Mouse (Mus musculus) stomach, embryonic 16.5 days (tissue): ENCODE measurements at regions not wholly inside any gene's neighbourhood (a gene's known extent, or its start where the extent isn't known, plus 50 kb on each side); places are given as distances from the start of the nearest gene placed in this dataset.

Source experiments
- ATAC-seq: fragments of 200-750 bp; cut with Nextera tagmentation; 2 replicates; pipeline ENCODE4 v1.8.0; 2017; ENCODE audit warnings: moderate number of reproducible peaks, moderate TSS enrichment; ENCODE audit not compliant: insufficient read depth, low FRiP score
- H3K27ac ChIP-seq: fragments of 300-500 bp; sonication (generic); 2 replicates; pipeline ENCODE4 v1.5.1; 2014; ENCODE audit warnings: low read length
- H3K27me3 ChIP-seq: fragments of 300-500 bp; sonication (generic); 2 replicates; pipeline ENCODE4 v1.6.1; 2014; ENCODE audit warnings: low read length, control low read depth, mixed read lengths; ENCODE audit not compliant: control insufficient read depth, insufficient read depth
- H3K36me3 ChIP-seq: fragments of 300-500 bp; sonication (generic); 2 replicates; pipeline ENCODE4 v1.6.1; 2014; ENCODE audit warnings: low read length; ENCODE audit not compliant: control insufficient read depth, insufficient read depth
- H3K4me1 ChIP-seq: fragments of 300-500 bp; sonication (generic); 2 replicates; pipeline ENCODE4 v1.6.1; 2014; ENCODE audit warnings: low read length, control low read depth, mixed read lengths; ENCODE audit not compliant: control insufficient read depth, insufficient read depth
- H3K4me2 ChIP-seq: fragments of 300-500 bp; sonication (generic); 2 replicates; pipeline ENCODE4 v1.6.1; 2014; ENCODE audit warnings: low read depth, low read length, mixed read lengths
- H3K4me3 ChIP-seq: fragments of 300-500 bp; sonication (generic); replicated peaks from 2 replicates; pipeline ENCODE4 v1.5.1; 2014; ENCODE audit warnings: mild to moderate bottlenecking, low read length
- H3K9ac ChIP-seq: fragments of 300-500 bp; sonication (generic); 2 replicates; pipeline ENCODE4 v1.6.1; 2014; ENCODE audit warnings: low read length
- H3K9me3 ChIP-seq: fragments of 300-500 bp; sonication (generic); replicated peaks from 2 replicates; pipeline ENCODE4 v1.6.1; 2016; ENCODE audit warnings: low read length, control low read depth; ENCODE audit not compliant: control insufficient read depth
- WGBS: fragments of 180-500 bp; shearing (Covaris S2); extraction: QIAGEN DNeasy Blood & Tissue Kit; methylation state at CpG from one replicate; pipeline ENCODE4 v1.1.7; 2014; 5-methylcytosine and 5-hydroxymethylcytosine counted together

GRCm38 (mm10) chr15:8867160-8867891 is 100.4 kb upstream of the Ranbp3l start:
- no peaks in the 10 kb centered on the region for H3K27me3 ChIP-seq
- no peaks in the 10 kb centered on the region for H3K9me3 ChIP-seq
- ATAC-seq, result 0 out of 2 replicates have a peak, but pooled peaks have one; percentile 17
- H3K36me3 ChIP-seq, result no peaks in the 10 kb centered on the region
- H3K9ac ChIP-seq, result no peak overlapping the region
- H3K4me1 ChIP-seq, result 0 out of 2 replicates have a peak, but pooled peaks cover 3% of the 10 kb centered on the region
- 37% methylated on average over 7 of the region's 7 CpGs for WGBS
- H3K4me3 ChIP-seq, result no peak overlapping the region
- no peak overlapping the region for H3K27ac ChIP-seq
- no peak overlapping the region for H3K4me2 ChIP-seq

GRCm38 (mm10) chr15:8865089-8865933 is 102.4 kb upstream of the Ranbp3l start:
- Histone ChIP-seq H3K27me3 (no peaks in the 10 kb centered on the region), H3K9ac (no peak overlapping the region), H3K27ac (no peak overlapping the region), H3K4me2 (no peak overlapping the region), H3K36me3 (no peaks in the 10 kb centered on the region), H3K9me3 (no peaks in the 10 kb centered on the region), H3K4me3 (no peak overlapping the region), H3K4me1 (0 out of 2 replicates have a peak, but pooled peaks cover 3% of the 10 kb centered on the region)
- ATAC-seq, result no peak
- WGBS, result 78% methylated on average over 8 of the region's 8 CpGs

GRCm38 (mm10) chr15:8856419-8857084 is 111.2 kb upstream of the Ranbp3l start:
- Histone ChIP-seq H3K9me3 (0 out of 2 replicates have a peak, but pooled peaks cover 3% of the 10 kb centered on the region), H3K27ac (no peak overlapping the region), H3K4me1 (no peaks in the 10 kb centered on the region), H3K4me2 (no peak overlapping the region), H3K36me3 (no peaks in the 10 kb centered on the region), H3K4me3 (no peak overlapping the region), H3K9ac (no peak overlapping the region), H3K27me3 (no peaks in the 10 kb centered on the region)
- WGBS, result 67% methylated on average over 11 of the region's 11 CpGs
- ATAC-seq, result no peak

GRCm38 (mm10) chr15:8855511-8855910 is 112.2 kb upstream of the Ranbp3l start:
- Histone ChIP-seq H3K9me3 (0 out of 2 replicates have a peak, but pooled peaks cover 3% of the 10 kb centered on the region), H3K4me2 (no peak overlapping the region), H3K27ac (no peak overlapping the region), H3K9ac (no peak overlapping the region), H3K36me3 (no peaks in the 10 kb centered on the region), H3K4me1 (no peaks in the 10 kb centered on the region), H3K27me3 (no peaks in the 10 kb centered on the region), H3K4me3 (no peak overlapping the region)
- WGBS, result 87% methylated on average over 3 of the region's 3 CpGs
- ATAC-seq, result no peak

- Histone ChIP-seq H3K4me3 (no peak overlapping the region), H3K4me1 (no peaks in the 10 kb centered on the region), H3K9me3 (0 out of 2 replicates have a peak, but pooled peaks cover 3% of the 10 kb centered on the region), H3K36me3 (no peaks in the 10 kb centered on the region), H3K27ac (no peak overlapping the region), H3K9ac (no peak overlapping the region), H3K27me3 (no peaks in the 10 kb centered on the region), H3K4me2 (no peak overlapping the region)
- no peak for ATAC-seq
- 73% methylated on average over 7 of the region's 7 CpGs for WGBS
These were observed 113.4 kb upstream of the Ranbp3l start for GRCm38 (mm10) chr15:8854336-8854735.

- Histone ChIP-seq H3K27me3 (no peaks in the 10 kb centered on the region), H3K9me3 (0 out of 2 replicates have a peak, but pooled peaks cover 3% of the 10 kb centered on the region), H3K4me2 (no peak overlapping the region), H3K4me1 (no peaks in the 10 kb centered on the region), H3K27ac (no peak overlapping the region), H3K4me3 (no peak overlapping the region), H3K9ac (no peak overlapping the region), H3K36me3 (no peaks in the 10 kb centered on the region)
- no peak for ATAC-seq
- 91% methylated on average over 1 of the region's 1 CpGs for WGBS
These were observed 116.8 kb upstream of the Ranbp3l start for GRCm38 (mm10) chr15:8850996-8851395.

- H3K27me3 ChIP-seq, result no peaks in the 10 kb centered on the region
- ATAC-seq, result no peak
- no peaks in the 10 kb centered on the region for H3K36me3 ChIP-seq
- no peak overlapping the region for H3K4me2 ChIP-seq
- H3K4me3 ChIP-seq, result no peak overlapping the region
- no peak overlapping the region for H3K9ac ChIP-seq
- 46% methylated on average over 5 of the region's 5 CpGs for WGBS
- H3K4me1 ChIP-seq, result no peaks in the 10 kb centered on the region
- no peaks in the 10 kb centered on the region for H3K9me3 ChIP-seq
- H3K27ac ChIP-seq, result no peak overlapping the region
These were observed 118.3 kb upstream of the Ranbp3l start for GRCm38 (mm10) chr15:8849413-8849812.

- H3K4me3 ChIP-seq, result no peak overlapping the region
- H3K27me3 ChIP-seq, result no peaks in the 10 kb centered on the region
- 31% methylated on average over 9 of the region's 9 CpGs for whole genome bisulfite sequencing
- H3K9me3 ChIP-seq, result no peaks in the 10 kb centered on the region
- H3K9ac ChIP-seq, result no peak overlapping the region
- no peak overlapping the region for H3K4me2 ChIP-seq
- H3K36me3 ChIP-seq, result no peaks in the 10 kb centered on the region
- no peak overlapping the region for H3K27ac ChIP-seq
- H3K4me1 ChIP-seq, result no peaks in the 10 kb centered on the region
- no peak for ATAC-seq
These were observed 125.6 kb upstream of the Ranbp3l start for GRCm38 (mm10) chr15:8842129-8842528.

GRCm38 (mm10) chr15:8839462-8839861 is 128.3 kb upstream of the Ranbp3l start:
- Histone ChIP-seq H3K4me3 (no peak overlapping the region), H3K27me3 (no peaks in the 10 kb centered on the region), H3K27ac (no peak overlapping the region), H3K36me3 (no peaks in the 10 kb centered on the region), H3K9me3 (no peaks in the 10 kb centered on the region), H3K9ac (no peak overlapping the region), H3K4me2 (no peak overlapping the region), H3K4me1 (no peaks in the 10 kb centered on the region)
- ATAC-seq, result no peak
- 84% methylated on average over 1 of the region's 1 CpGs for WGBS
